Mouse (Mus musculus) midbrain, embryonic 10.5 days (tissue): Measurements from ENCODE around the gene Cpne5. TPM values are rescaled to one million over a fixed set of nuclear protein-coding genes. Genes with fewer than 3 reads are reported as not detected.

ENCODE experiments used
- polyA plus RNA-seq: library from polyadenylated mRNA; unstranded; fragments of >200 nt; fragmentation: Nextera tagmentation; extraction: Ambion mirVana; gene quantifications from 2 replicates; pipeline ENCODE4 v1.2.1, GENCODE M21; 2016

Cpne5 gene
- polyA plus RNA-seq, 1 experiment from 2014 or later, result 14.8 TPM

Other genes starting within 250 kb of the Cpne5 start
- 115 and 130 TPM in 2 replicates for gene Stk38, start 230.2 kb downstream of the Cpne5 start, polyA plus RNA-seq
- 789 and 839 TPM in 2 replicates for gene Srsf3, start 205.5 kb downstream of the Cpne5 start, polyA plus RNA-seq
- 19.1 and 24.8 TPM in 2 replicates for gene Cdkn1a, start 147.2 kb downstream of the Cpne5 start, polyA plus RNA-seq
- gene Rab44, start 124.0 kb downstream of the Cpne5 start, polyA plus RNA-seq, result 0.06 and 0.47 TPM in 2 replicates
- gene Ppil1, start 26.0 kb upstream of the Cpne5 start, polyA plus RNA-seq, result 205 and 232 TPM in 2 replicates
- 62.8 and 67.9 TPM in 2 replicates for gene BC004004, start 30.6 kb upstream of the Cpne5 start, polyA plus RNA-seq
- 0.75 and 0.82 TPM in 2 replicates for gene Pi16, start 79.5 kb upstream of the Cpne5 start, polyA plus RNA-seq
- gene Mtch1, start 109.8 kb upstream of the Cpne5 start, polyA plus RNA-seq, result 277 and 318 TPM in 2 replicates
- gene Fgd2, start 122.7 kb upstream of the Cpne5 start, polyA plus RNA-seq, result 3.8 and 4.1 TPM in 2 replicates